Mouse (Mus musculus): ENCODE measurements around the gene Hoxd12.

Gene Hoxd12

DNA sequence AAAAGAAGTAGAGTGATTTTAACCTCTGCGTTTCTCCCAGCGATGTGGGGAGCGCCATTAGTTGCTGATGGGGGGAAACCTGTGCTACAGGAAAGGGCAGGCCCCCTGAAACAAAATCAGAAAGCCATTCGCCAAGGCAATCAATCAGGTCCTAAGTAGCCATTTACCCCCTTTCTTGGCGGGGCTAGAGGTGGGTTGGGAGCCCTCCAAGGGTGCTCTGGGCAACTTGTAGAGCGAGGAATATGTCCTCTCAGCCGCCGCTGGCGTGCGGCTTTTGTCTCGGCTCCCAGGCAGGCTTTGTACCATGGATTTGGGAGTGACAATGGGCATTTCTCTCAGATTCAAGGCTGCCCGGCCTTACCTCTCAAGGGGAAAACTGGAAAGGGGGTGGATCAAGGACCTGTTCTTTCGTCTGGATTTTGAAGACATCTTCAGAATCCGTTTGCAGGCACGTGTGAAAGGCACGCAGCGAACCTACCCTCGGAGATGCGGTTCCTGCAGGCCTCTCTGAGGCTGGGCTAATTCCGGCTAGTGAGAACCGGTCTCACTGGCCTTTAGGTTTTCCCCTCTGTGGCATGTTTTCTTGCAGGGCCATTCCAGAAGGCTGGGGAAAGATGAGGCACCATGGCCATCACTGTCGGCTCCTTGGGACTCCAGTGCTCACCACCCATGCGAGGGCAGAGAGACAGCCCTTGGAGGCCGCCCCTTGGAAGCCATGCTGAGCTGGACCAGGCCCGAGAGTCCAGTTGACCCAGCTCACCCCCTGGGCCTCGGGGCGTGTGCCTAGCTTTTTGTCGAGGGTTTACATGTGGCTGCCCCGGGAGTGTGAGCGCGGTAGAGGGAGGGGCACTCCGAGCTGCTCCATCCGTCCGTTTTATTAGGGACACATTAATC is 21.9 kb downstream of the Hoxd12 start:
- no peak for DNase-seq

- no peak for DNase-seq
Measured at GRCm38 (mm10) chr2:74697567-74698121, 22.8 kb downstream of the Hoxd12 start, which contains the start of gene Hoxd9. Gene Hoxd9 (plus strand): TSS chr2:74697727.

DNA sequence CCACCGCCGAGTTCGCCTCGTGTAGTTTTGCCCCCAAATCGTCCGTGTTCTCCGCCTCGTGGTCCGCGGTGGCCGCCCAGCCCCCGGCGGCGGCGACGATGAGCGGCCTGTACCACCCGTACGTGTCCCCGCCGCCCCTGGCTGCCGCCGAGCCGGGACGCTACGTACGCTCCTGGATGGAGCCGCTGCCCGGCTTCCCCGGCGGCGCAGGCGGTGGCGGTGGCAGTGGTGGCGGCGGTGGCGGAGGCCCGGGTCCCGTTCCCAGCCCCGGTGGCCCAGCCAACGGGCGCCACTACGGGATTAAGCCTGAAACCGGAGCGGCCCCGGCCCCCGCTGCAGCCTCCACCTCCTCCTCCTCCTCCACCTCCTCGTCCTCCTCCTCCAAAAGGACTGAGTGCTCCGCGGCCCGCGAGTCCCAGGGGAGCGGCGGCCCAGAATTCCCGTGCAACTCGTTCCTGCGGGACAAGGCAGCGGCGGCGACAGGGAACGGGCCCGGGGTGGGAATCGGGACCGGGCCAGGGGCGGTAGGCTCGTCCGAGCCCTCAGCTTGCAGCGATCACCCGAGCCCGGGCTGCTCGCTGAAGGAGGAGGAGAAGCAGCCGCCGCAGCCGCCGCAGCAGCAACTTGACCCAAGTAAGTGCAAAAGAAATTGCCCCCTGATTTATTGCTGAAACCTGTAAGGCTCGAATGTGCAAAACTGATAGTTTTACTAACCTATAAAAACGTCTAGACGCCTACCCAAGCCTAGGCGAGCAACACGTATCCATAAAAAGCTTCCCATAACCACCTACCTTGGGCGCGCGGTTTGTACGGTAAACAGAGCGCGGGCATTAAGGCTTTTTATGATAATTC is 23.6 kb downstream of the Hoxd12 start:
- DNase-seq = no peak

- no peak for DNase-seq
Measured at GRCm38 (mm10) chr2:74699053-74699430, 24.2 kb downstream of the Hoxd12 start.

DNA sequence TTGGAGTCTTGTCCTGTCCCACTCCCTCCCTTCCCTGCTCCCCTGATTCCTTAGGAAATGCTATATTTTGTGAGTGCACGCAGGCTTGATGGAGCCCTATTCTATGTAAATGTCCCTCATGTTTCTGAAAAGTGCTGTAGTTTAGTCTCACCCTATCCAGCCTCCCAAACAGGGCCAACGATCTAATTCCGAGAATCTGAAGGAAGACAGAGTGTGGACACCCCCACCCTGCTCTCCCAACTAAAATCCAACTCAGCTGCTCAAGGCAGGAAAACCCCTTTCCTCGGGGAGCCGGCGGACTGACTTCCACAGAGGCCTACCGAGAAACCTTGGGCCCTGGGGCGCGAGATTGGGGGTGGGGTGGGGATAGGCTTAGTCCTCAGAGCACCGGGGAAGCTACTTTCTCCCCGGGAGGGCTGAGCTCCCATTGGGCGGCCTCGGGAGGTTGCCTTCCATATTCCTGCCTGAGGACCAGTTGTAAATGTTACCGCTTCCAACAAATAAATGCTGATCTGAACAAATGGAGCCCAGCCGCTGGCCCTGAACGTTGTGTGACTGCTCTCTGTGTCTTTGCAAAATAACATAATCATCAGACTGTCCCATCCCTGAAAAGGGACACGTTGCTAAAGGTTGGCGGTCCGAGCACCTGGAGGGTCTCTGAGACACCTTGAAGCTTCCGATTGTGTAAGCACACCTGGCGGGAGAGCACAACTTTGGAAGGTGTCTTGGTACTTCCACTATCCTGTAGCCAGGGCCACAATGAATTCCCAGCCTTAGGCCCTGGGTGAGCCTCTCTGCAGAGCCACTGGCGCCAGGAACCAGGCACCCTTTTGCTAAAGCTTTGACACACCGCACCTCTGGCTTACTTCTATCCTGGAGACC is 25.1 kb downstream of the Hoxd12 start:
- no peak for DNase-seq

- DNase-seq = no peak
Measured at GRCm38 (mm10) chr2:74700546-74701112, 25.8 kb downstream of the Hoxd12 start.

DNA sequence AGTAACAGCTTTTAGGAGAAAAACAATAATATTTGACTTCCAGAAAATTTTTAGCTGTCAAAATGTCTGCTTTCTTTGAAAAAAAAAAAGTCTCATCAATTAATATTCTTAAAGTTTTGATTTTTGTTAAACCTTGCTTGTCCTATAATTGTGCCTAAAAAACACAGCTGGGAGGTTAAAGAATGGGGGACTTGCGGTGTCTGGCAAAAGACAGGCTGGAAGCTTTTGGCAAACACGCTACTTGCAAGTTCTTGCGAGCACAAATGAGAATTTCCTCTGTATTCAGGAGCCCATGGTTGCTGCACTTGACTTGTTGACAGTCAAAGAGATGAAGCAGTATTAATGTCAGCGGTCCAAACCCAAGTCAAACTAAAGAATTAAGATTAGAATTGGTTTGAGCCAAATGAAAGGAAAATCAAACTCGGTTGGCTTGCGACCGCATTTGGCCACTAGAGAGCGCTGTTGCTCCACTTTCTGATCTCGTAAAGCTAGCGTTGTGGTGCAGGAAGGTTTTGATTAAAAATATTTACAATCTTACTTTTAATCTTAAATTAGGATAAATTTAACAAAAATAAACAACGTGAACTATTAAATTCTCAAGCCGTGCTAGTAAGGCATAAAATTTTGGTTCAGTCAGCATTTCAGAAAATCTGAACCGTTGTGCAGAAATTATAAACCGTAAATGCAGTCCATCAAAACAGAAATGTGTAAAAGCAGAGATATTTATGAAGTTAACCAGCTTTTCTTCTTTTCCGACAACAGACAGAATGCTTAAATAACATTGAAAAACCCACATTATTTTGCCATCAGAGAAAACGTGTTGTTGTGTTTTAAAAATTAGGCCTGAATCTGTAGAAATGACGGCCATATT is 27.4 kb downstream of the Hoxd12 start:
- no peak for DNase-seq

DNA sequence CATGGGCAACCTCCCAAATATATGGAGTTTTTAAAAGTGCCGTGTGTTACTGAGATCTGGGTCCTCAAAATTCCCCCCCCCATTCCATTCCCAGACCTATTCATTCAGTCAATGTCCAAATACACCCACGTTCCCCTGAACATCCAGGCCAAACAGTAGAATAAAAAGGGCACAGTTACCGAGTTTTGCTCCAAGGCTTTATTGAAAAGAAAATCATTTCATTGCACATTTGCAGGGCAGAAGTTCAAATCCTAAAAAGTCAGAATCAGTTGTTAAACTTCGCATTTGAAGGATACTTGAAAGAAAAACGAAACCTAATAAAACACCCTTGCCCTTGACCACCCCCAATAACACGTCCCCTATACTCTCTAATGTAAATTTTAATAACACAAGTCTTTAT is 28.0 kb downstream of the Hoxd12 start:
- no peak for DNase-seq

- DNase-seq = no peak
Measured at GRCm38 (mm10) chr2:74703317-74703716, 28.5 kb downstream of the Hoxd12 start.

GRCm38 (mm10) chr2:74703720-74704392 is 29.0 kb downstream of the Hoxd12 start:
- no peak for DNase-seq

GRCm38 (mm10) chr2:74704393-74704998 is 29.7 kb downstream of the Hoxd12 start, which contains the start of gene Hoxd8:
Gene Hoxd8 (plus strand): TSS chr2:74704615.
- DNase-seq = no peak

- no peak for DNase-seq
Measured at GRCm38 (mm10) chr2:74704999-74705466, 30.2 kb downstream of the Hoxd12 start.

GRCm38 (mm10) chr2:74705467-74706089 is 30.8 kb downstream of the Hoxd12 start:
- DNase-seq = no peak

DNA sequence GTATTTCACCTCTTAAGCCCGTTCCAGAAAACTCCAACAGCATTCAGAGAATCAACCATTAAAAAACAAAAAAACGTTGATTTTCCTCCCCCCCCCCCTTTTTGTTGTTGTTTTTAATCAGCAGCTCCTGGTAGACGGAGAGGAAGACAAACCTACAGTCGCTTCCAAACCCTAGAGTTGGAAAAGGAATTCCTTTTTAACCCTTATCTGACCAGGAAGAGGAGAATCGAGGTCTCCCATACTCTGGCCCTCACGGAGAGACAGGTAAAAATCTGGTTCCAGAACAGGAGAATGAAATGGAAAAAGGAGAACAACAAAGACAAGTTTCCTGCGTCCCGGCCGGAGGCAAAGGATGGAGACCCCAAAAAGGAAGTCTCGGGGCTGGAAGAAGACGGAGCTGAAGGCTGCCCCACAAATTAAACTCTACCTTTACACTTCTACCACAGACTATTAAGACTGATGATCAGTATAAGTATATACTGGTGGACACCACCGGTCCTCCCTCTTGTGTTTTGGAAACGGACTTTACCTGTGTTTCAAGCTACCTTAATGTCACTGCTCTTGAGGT is 31.7 kb downstream of the Hoxd12 start:
- DNase-seq = no peak

DNA sequence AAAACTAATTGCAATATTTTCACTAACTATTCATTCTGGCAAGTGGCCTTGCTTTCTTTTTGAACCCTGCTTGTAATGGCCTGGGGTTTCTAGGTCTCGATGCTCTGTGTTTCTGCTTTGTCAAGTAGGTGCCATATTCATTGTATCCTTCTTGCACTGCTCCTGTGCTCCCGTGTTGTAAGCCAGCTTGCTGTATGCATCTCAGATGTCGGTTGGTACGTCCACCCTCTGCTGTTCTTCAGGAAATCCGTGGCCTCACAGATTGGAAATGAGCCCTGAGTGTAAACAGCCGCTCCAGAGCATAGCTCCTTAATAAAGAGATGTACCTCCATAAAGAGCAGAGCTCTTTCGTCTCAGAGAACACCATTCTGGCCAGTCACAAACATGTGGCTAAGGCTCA is 32.8 kb downstream of the Hoxd12 start:
- DNase-seq = no peak

GRCm38 (mm10) chr2:74708676-74709075 is 33.9 kb downstream of the Hoxd12 start:
- DNase-seq = no peak

- no peak for DNase-seq
Measured at GRCm38 (mm10) chr2:74709465-74710419, 34.9 kb downstream of the Hoxd12 start.
